Mouse (Mus musculus) limb, embryonic 11.5 days (tissue): ENCODE results near the gene Mief2. TPM values are rescaled to one million over a fixed set of nuclear protein-coding genes. Genes with fewer than 3 reads are reported as not detected.

Experiments used
- ATAC-seq: fragments of 200-750 bp; cut with Nextera tagmentation; 2 replicates; pipeline ENCODE4 v1.8.0; 2017; ENCODE audit warnings: low read depth; ENCODE audit not compliant: insufficient number of reproducible peaks, low FRiP score, low TSS enrichment
- DNase-seq: peaks from one replicate; pipeline ENCODE4 v3.0.0-alpha.2; 2015; ENCODE audit warnings: low spot score
- H3K27ac ChIP-seq: fragments of 300-500 bp; sonication (generic); replicated peaks from 2 replicates; pipeline ENCODE4 v1.5.1; 2014; ENCODE audit warnings: low read depth, mild to moderate bottlenecking, low read length
- H3K27me3 ChIP-seq: fragments of 300-500 bp; sonication (generic); 2 replicates; pipeline ENCODE4 v1.6.1; 2014; ENCODE audit warnings: mild to moderate bottlenecking, low read length, mixed read lengths; ENCODE audit not compliant: control insufficient read depth, insufficient read depth
- H3K36me3 ChIP-seq: fragments of 300-500 bp; sonication (generic); 2 replicates; pipeline ENCODE4 v1.6.1; 2014; ENCODE audit warnings: mild to moderate bottlenecking, low read length, moderate library complexity, mixed read lengths; ENCODE audit not compliant: control insufficient read depth, insufficient read depth
- H3K4me1 ChIP-seq: fragments of 300-500 bp; sonication (generic); 2 replicates; pipeline ENCODE4 v1.6.1; 2014; ENCODE audit warnings: low read length, mixed read lengths; ENCODE audit not compliant: control insufficient read depth, insufficient read depth
- H3K4me2 ChIP-seq: fragments of 300-500 bp; sonication (generic); 2 replicates; pipeline ENCODE4 v1.6.1; 2014; ENCODE audit warnings: low read depth, mild to moderate bottlenecking, moderate library complexity; ENCODE audit not compliant: severe bottlenecking
- H3K4me3 ChIP-seq: fragments of 300-500 bp; sonication (generic); 2 replicates; pipeline ENCODE4 v1.5.1; 2014; ENCODE audit warnings: low read depth, low read length
- H3K9ac ChIP-seq: fragments of 300-500 bp; sonication (generic); 2 replicates; pipeline ENCODE4 v1.6.1; 2014; ENCODE audit warnings: mild to moderate bottlenecking, low read length
- H3K9me3 ChIP-seq: fragments of 300-500 bp; sonication (generic); 2 replicates; pipeline ENCODE4 v1.6.1; 2016; ENCODE audit warnings: low read length; ENCODE audit not compliant: control insufficient read depth
- WGBS: fragments of 180-500 bp; shearing (Covaris S2); extraction: QIAGEN DNeasy Blood & Tissue Kit; methylation state at CpG from one replicate; pipeline ENCODE4 v1.1.7; 2014; 5-methylcytosine and 5-hydroxymethylcytosine counted together
- microRNA-seq: library from miRNA; unstranded; fragments of <30 nt; microRNA quantifications from one replicate; pipeline ENCODE4, GENCODE M21; 2016
- polyA plus RNA-seq: library from polyadenylated mRNA; unstranded; fragments of >200 nt; fragmentation: Nextera tagmentation; extraction: Ambion mirVana; gene quantifications from 2 replicates; pipeline ENCODE4 v1.2.1, GENCODE M21; 2014

The Mief2 gene
- polyA plus RNA-seq, 1 experiment from 2014 or later = 15.6 TPM

GRCm38 (mm10) chr11:60777801-60778370, 49.7 kb downstream of the Mief2 start:
- Histone ChIP-seq H3K9ac (peak overlapping the region; percentile 75), H3K4me3 (peak overlapping the region; percentile 63), H3K36me3 (peaks cover 9% of the 10 kb centered on the region; the same call in 1 of the 2 replicates), H3K27me3 (no peaks in the 10 kb centered on the region), H3K4me2 (peak overlapping the region; percentile 84), H3K4me1 (peaks cover 30% of the 10 kb centered on the region), H3K27ac (peak overlapping the region; percentile 24; the same call in 1 of the 2 replicates), H3K9me3 (no peaks in the 10 kb centered on the region)
- DNase-seq (no peak), ATAC-seq (no peak)
- 28% methylated on average over 16 of the region's 16 CpGs for WGBS

- Histone ChIP-seq H3K4me2 (peak overlapping the region; percentile 31; the same call in 1 of the 2 replicates), H3K9me3 (no peaks in the 10 kb centered on the region), H3K27ac (no peak overlapping the region), H3K27me3 (no peaks in the 10 kb centered on the region), H3K9ac (no peak overlapping the region), H3K36me3 (peaks cover 18% of the 10 kb centered on the region; the same call in 1 of the 2 replicates), H3K4me3 (no peak overlapping the region), H3K4me1 (peaks cover 30% of the 10 kb centered on the region)
- DNase-seq (no peak), ATAC-seq (no peak)
- WGBS = 93% methylated on average over 10 of the region's 10 CpGs
Measured at GRCm38 (mm10) chr11:60779673-60780189, 51.5 kb downstream of the Mief2 start.

Small RNAs within 50 kb of the gene (microRNA-seq; reads per million reads assigned to microRNA genes)
- 2.4 reads per million for gene Mir5100

Other genes starting within 250 kb of the Mief2 start
- gene Alkbh5, start 192.0 kb upstream of the Mief2 start, polyA plus RNA-seq = 34.7 and 34.9 TPM in 2 replicates
- gene Llgl1, start 28.7 kb upstream of the Mief2 start, polyA plus RNA-seq = 98.5 and 102 TPM in 2 replicates
- 60.0 and 65.5 TPM in 2 replicates for gene Flii, start 1.1 kb upstream of the Mief2 start, polyA plus RNA-seq
- gene Top3a, start 49.0 kb downstream of the Mief2 start, polyA plus RNA-seq = 20.8 and 26.5 TPM in 2 replicates
- gene Smcr8, start 49.1 kb downstream of the Mief2 start, polyA plus RNA-seq = 9.0 and 9.2 TPM in 2 replicates
- gene Shmt1, start 83.3 kb downstream of the Mief2 start, polyA plus RNA-seq = 69.4 and 75.5 TPM in 2 replicates
- 25.2 and 26.1 TPM in 2 replicates for gene Dhrs7b, start 102.2 kb downstream of the Mief2 start, polyA plus RNA-seq
- 66.0 and 74.5 TPM in 2 replicates for gene Tmem11, start 150.9 kb downstream of the Mief2 start, polyA plus RNA-seq
- 16.1 and 18.3 TPM in 2 replicates for gene Natd1, start 186.4 kb downstream of the Mief2 start, polyA plus RNA-seq
- 66.4 and 78.5 TPM in 2 replicates for gene Map2k3, start 203.6 kb downstream of the Mief2 start, polyA plus RNA-seq